Mouse (Mus musculus): Measurements from ENCODE around the gene Med28.

GRCm38 (mm10) chr5:45473521-45473920 is 46.5 kb upstream of the Med28 start:
- TF ChIP-seq MAFK (IDR thresholded peaks at IDR 0.05; ENCODE audit: insufficient read depth, low read depth, low read length) (no peak), HCFC1 (IDR thresholded peaks at IDR 0.05; ENCODE audit: borderline replicate concordance, insufficient read depth, low read length) (no peak), CHD2 (IDR thresholded peaks at IDR 0.05; ENCODE audit: low read depth, low read length) (no peak), ZNF384 (IDR thresholded peaks at IDR 0.05; ENCODE audit: low read depth, low read length) (no peak), ZC3H11A (IDR thresholded peaks at IDR 0.05; ENCODE audit: borderline replicate concordance, low read depth, low read length) (no peak)
